Mouse (Mus musculus) midbrain, embryonic 13.5 days (tissue): ENCODE measurements at regions not wholly inside any gene's neighbourhood (a gene's known extent, or its start where the extent isn't known, plus 50 kb on each side); places are given as distances from the start of the nearest gene placed in this dataset.

ENCODE experiments used
- ATAC-seq: fragments of 200-750 bp; cut with Nextera tagmentation; 2 replicates; pipeline ENCODE4 v1.8.0; 2017; ENCODE audit warnings: mild to moderate bottlenecking, moderate TSS enrichment, moderate library complexity
- H3K27ac ChIP-seq: fragments of 300-500 bp; sonication (generic); 2 replicates; pipeline ENCODE4 v1.5.1; 2015; ENCODE audit warnings: inconsistent platforms, mild to moderate bottlenecking, moderate library complexity
- H3K27me3 ChIP-seq: fragments of 300-500 bp; sonication (generic); 2 replicates; pipeline ENCODE4 v1.6.1; 2015; ENCODE audit warnings: mild to moderate bottlenecking, inconsistent platforms
- H3K36me3 ChIP-seq: fragments of 300-500 bp; sonication (generic); 2 replicates; pipeline ENCODE4 v1.6.1; 2015; ENCODE audit warnings: mild to moderate bottlenecking, inconsistent platforms
- H3K4me1 ChIP-seq: fragments of 300-500 bp; sonication (generic); replicated peaks from 2 replicates; pipeline ENCODE4 v1.6.1; 2015; ENCODE audit warnings: inconsistent platforms
- H3K4me2 ChIP-seq: fragments of 300-500 bp; sonication (generic); replicated peaks from 2 replicates; pipeline ENCODE4 v1.6.1; 2015; ENCODE audit warnings: moderate library complexity, mild to moderate bottlenecking, inconsistent platforms
- H3K4me3 ChIP-seq: fragments of 300-500 bp; sonication (generic); replicated peaks from 2 replicates; pipeline ENCODE4 v1.5.1; 2015; ENCODE audit warnings: mild to moderate bottlenecking, inconsistent platforms
- H3K9ac ChIP-seq: fragments of 300-500 bp; sonication (generic); replicated peaks from 2 replicates; pipeline ENCODE4 v1.6.1; 2015; ENCODE audit warnings: mild to moderate bottlenecking, inconsistent platforms
- H3K9me3 ChIP-seq: fragments of 300-500 bp; sonication (generic); 2 replicates; pipeline ENCODE4 v1.6.1; 2016; ENCODE audit warnings: mild to moderate bottlenecking, inconsistent platforms
- WGBS: fragments of 180-500 bp; shearing (Covaris S2); methylation state at CpG from one replicate; pipeline ENCODE4 v1.1.7; 2015; 5-methylcytosine and 5-hydroxymethylcytosine counted together

DNA sequence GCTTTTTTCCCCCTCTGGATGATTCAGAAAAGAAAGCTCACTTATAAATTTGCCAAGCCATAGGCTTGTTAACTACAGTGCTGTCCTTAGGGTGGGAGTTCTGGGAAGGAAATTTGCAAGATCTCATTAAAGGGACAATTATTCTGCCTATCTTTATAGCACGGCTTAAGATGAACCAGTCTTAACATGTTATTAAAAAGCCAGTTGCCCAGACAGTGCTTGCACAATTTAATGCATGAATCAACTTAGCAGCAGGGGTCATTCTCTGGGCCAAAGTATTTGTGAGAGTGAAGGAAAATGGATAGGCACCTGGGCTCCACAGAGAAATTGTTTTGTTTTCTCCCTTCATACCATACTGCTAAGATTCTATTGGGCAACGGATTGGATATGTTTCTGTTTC lies 733.0 kb upstream of the Edil3 start:
- Histone ChIP-seq H3K4me3 (no peak overlapping the region), H3K36me3 (no peaks in the 10 kb centered on the region), H3K27me3 (no peaks in the 10 kb centered on the region), H3K27ac (no peak overlapping the region), H3K9ac (no peak overlapping the region), H3K4me1 (no peaks in the 10 kb centered on the region), H3K4me2 (no peak overlapping the region), H3K9me3 (no peaks in the 10 kb centered on the region)
- ATAC-seq, result peak; percentile 72; the same call in 1 of the 2 replicates
- 22% methylated on average over 2 of the region's 2 CpGs for WGBS
